Mouse (Mus musculus): ENCODE results near the gene Trp53bp1. TPM values are rescaled to one million over a fixed set of nuclear protein-coding genes. Genes with fewer than 3 reads are reported as not detected.

The Trp53bp1 gene
- total and polyA plus RNA-seq, 3 experiments: 38.0 to 68.7 (median 55.2) TPM

GRCm38 (mm10) chr2:121170980-121171742 lies 100.0 kb downstream of the Trp53bp1 start, which contains the start of gene Zscan29 (continued):
- TF ChIP-seq NRF1 (IDR thresholded peaks at IDR 0.05; ENCODE audit: low read depth, low read length) (peak; percentile 95), PAX5 (IDR thresholded peaks at IDR 0.05; ENCODE audit: low read length) (no peak), GABPA (IDR thresholded peaks at IDR 0.05; ENCODE audit: insufficient replicate concordance, low read depth, low read length) (no peak), USF1 (IDR thresholded peaks at IDR 0.05; ENCODE audit: low read depth, low read length) (no peak), CTCF (conservative IDR thresholded peaks at IDR 0.05 in 1 of 2, IDR thresholded peaks at IDR 0.05 in 1 of 2; ENCODE audit: low read depth in 2 of 2, low read length in 2 of 2) (peak in 1 of 2 experiments; percentile 37; a peak in 1 of 4 replicates), KAT2A (IDR thresholded peaks at IDR 0.05; ENCODE audit: insufficient replicate concordance, low read length) (no peak), E2F4 (IDR thresholded peaks at IDR 0.05; ENCODE audit: insufficient replicate concordance, low read depth, low read length) (no peak), ZNF384 (IDR thresholded peaks at IDR 0.05; ENCODE audit: low read depth, low read length) (no peak), HCFC1 (IDR thresholded peaks at IDR 0.05; ENCODE audit: low read depth, low read length) (peak; percentile 33)

GRCm38 (mm10) chr2:121170481-121170971 lies 100.7 kb downstream of the Trp53bp1 start, which contains the start of gene Tubgcp4:
Gene Tubgcp4, plus strand, starts transcription at chr2:121170654.
- H3K27me3 ChIP-seq (replicated peaks): no peaks in the 10 kb centered on the region
- in situ Hi-C loops (cut with MboI; ENCODE audit: low pct_ligation_motif_present, low pct_unique_long_range_greater_than_20kb, low sequenced_read_pairs) (no loop called here), dilution Hi-C loops (cut with MboI; ENCODE audit: extremely low pct_ligation_motif_present, extremely low pct_unique_long_range_greater_than_20kb, low sequenced_read_pairs) (no loop called here)
- peak within 1 kb of the TSS; percentile 55 to 87 (median 70) for H3K4me3 ChIP-seq (replicated peaks in 1 of 3; ENCODE audit: low read depth in 2 of 3, low read length in 2 of 3, poor library complexity in 1 of 3)
- H3K9me3 ChIP-seq (replicated peaks; ENCODE audit: low read length): no peaks in the 10 kb centered on the region
- H3K79me2 ChIP-seq (replicated peaks; ENCODE audit: control insufficient read depth, extremely low read depth, insufficient read depth, poor library complexity, severe bottlenecking): peaks cover 24% of the 10 kb centered on the region
- DNase-seq (ENCODE audit: extremely low read depth): peak; percentile 46
- H3K27ac ChIP-seq (ENCODE audit: insufficient read depth, low read depth): peak within 1 kb of the TSS; percentile 46
- TF ChIP-seq HCFC1 (IDR thresholded peaks at IDR 0.05; ENCODE audit: low read depth, low read length) (0 out of 2 replicates have a peak, but pooled peaks have one; percentile 2), NELFE (IDR thresholded peaks at IDR 0.05; ENCODE audit: low read depth, low read length) (no peak), MAFK (IDR thresholded peaks at IDR 0.05; ENCODE audit: insufficient replicate concordance, low read length) (no peak), USF1 (IDR thresholded peaks at IDR 0.05; ENCODE audit: low read depth, low read length) (no peak), UBTF (IDR thresholded peaks at IDR 0.05; ENCODE audit: low read depth, low read length) (peak; percentile 15), JUND (conservative IDR thresholded peaks at IDR 0.05; ENCODE audit: low read depth, low read length) (no peak), ZMIZ1 (IDR thresholded peaks at IDR 0.05; ENCODE audit: low read depth, low read length) (no peak), MEF2A (IDR thresholded peaks at IDR 0.05; ENCODE audit: borderline replicate concordance, low read depth, low read length) (no peak), RCOR1 (conservative IDR thresholded peaks at IDR 0.05; ENCODE audit: low read depth, low read length) (no peak), TBP (conservative IDR thresholded peaks at IDR 0.05; ENCODE audit: low read depth, low read length) (no peak)
- peaks cover 26 to 50% of the 10 kb centered on the region in 2 experiments for H3K36me3 ChIP-seq (replicated peaks in 1 of 2; ENCODE audit: control insufficient read depth in 1 of 2, insufficient read depth in 1 of 2, low read length in 1 of 2)
- peak within 1 kb of the TSS; percentile 87 for H3K9ac ChIP-seq (ENCODE audit: insufficient read depth, low read depth)
- H3K4me1 ChIP-seq (ENCODE audit: control insufficient read depth in 1 of 2, insufficient read depth in 2 of 2): peaks cover 4 to 32% of the 10 kb centered on the region in 2 experiments; a peak in 3 of 4 replicates
- peak within 1 kb of the TSS; percentile 94 for H3K4me2 ChIP-seq (ENCODE audit: insufficient read depth, low read depth, poor library complexity, severe bottlenecking)
